Mouse (Mus musculus): ENCODE measurements around the gene Phkg1.
"Not testable (repeated sequence)": the region's sequence is repeated elsewhere in the genome, so short reads cannot be mapped to it uniquely, and the experiment has no call there.

Gene Phkg1

GRCm38 (mm10) chr5:129898449-129898848, at the start of gene Phkg1:
Gene Phkg1, minus strand, starts transcription at chr5:129898549.
- DNase-seq (ENCODE audit: low spot score): no peak

DNA sequence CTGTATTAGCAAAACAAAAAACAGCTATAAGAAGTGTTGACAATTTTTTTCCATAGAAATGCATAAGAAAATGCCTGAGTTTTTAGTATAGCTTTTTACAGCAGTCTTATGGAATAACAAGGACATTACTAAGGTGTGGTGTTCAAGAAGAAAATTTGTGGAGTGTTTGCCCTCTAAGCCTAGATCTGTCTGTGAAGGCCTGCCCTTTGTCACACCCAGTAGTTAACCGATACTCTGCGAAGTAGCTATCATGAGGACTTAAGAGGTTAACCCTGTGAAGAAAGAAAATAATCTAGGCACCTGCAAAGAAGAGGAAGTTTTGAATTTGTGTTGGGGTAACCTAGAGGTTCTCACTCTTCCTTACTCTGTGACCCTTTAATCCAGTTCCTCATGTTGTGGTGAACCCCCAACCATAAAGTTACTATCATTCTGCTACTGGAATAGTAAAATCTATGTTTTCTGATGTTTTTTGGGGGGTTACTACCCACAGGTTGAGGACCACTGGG, 49.2 kb upstream of the Phkg1 start:
- no peak for DNase-seq (ENCODE audit: low spot score)

- DNase-seq (ENCODE audit: low spot score): no peak
These were observed 45.1 kb upstream of the Phkg1 start for GRCm38 (mm10) chr5:129943402-129943801.

- DNase-seq (ENCODE audit: low spot score): peak; percentile 7
These were observed 44.0 kb upstream of the Phkg1 start for GRCm38 (mm10) chr5:129942073-129942939.

- DNase-seq (ENCODE audit: low spot score): peak; percentile 93
These were observed 43.2 kb upstream of the Phkg1 start, which contains the start of gene Vkorc1l1 for GRCm38 (mm10) chr5:129941495-129942045. Gene Vkorc1l1, plus strand, starts transcription at chr5:129941970.

GRCm38 (mm10) chr5:129940736-129941494, 42.6 kb upstream of the Phkg1 start:
- DNase-seq (ENCODE audit: low spot score): no peak

DNA sequence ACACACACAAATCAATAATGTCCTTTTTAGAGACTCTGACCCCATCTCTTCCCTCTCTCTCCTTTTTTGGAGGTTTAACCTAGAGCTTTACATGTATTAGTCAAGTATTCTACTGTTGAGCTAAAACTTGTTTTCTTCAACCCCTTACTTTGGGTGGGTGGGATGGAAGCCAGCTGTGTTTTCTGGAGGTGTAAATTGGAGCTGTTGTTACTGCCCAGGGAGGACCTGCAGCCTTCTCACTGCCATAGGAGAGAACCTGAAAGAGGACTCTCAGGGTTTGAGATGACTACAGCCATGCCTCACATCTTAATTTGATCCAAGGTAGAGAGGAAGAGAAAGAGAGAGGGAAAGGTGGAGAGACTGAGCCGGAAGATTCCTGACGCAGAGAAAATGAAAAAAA, 41.9 kb upstream of the Phkg1 start:
- no peak for DNase-seq (ENCODE audit: low spot score)

- DNase-seq (ENCODE audit: low spot score): no peak
These were observed 38.6 kb upstream of the Phkg1 start for GRCm38 (mm10) chr5:129936941-129937340.

DNA sequence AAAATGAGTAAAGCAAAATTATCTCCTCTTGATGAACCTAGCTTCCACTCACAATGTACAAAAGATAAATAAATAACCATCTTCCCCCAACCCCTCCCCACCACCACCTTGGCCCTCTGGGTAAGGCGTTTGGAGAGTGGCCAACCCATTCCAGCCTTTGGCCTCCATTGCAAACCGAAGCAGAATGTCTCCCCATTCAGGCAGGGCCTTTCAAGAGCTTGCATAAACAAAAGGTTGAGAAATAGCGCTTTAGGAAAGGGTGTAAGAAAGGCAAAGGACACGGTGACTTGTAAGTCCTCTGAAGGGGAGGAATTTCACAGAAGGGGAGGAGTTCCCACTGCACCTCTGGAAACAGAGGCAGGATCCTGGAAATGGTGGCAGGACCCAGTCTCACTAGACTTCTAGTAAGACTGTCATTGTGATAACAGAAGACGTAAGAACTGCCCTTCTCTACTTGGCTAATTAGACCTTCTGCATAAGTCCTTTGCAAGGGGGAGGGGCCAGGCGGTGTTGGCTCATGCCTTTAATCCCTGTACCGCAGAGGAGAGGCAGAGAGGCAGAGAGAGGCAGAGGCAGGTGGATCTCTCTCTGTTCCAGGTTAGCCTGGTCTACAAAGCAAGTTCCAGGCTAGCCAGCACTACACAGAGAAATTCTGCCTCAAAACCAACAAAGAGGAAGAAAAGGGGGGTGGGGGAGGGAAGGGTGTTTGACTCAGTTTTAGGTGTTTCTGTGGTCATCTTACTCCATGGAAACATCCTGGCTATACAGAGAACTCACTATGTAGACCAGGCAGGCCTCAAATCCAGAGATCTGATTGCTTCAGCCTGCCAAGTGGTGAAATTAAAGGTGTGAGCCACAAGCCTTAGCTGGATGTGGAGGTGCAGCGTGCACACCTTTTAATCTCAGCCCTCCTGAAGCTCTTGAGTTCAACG, 31.8 kb upstream of the Phkg1 start:
- DNase-seq (ENCODE audit: low spot score): no peak

DNA sequence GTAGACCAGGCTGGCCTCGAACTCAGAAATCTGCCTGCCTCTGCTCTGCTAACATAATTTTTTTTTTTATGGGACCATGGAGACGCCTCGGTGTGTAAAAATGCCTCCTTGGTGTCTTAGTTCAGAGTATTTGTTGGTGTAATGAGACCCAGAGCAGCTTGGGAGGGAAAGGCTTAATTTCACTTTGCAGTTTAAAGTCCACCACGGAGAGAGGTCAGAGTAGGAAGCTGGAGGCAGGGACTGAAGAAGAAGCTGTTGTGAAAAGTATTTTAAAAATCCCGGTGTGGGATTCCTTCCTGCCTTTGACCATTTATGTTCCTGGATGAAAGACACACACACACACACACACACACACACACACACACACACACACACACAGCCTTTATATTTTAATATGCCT, 27.6 kb upstream of the Phkg1 start:
- no peak for DNase-seq (ENCODE audit: low spot score)

- no peak for DNase-seq (ENCODE audit: low spot score)
These were observed 26.6 kb upstream of the Phkg1 start for GRCm38 (mm10) chr5:129924820-129925452.

- no peak for DNase-seq (ENCODE audit: low spot score)
These were observed 23.6 kb upstream of the Phkg1 start for GRCm38 (mm10) chr5:129921972-129922371.

GRCm38 (mm10) chr5:129919320-129919719, 21.0 kb upstream of the Phkg1 start:
- DNase-seq (ENCODE audit: low spot score): no peak

DNA sequence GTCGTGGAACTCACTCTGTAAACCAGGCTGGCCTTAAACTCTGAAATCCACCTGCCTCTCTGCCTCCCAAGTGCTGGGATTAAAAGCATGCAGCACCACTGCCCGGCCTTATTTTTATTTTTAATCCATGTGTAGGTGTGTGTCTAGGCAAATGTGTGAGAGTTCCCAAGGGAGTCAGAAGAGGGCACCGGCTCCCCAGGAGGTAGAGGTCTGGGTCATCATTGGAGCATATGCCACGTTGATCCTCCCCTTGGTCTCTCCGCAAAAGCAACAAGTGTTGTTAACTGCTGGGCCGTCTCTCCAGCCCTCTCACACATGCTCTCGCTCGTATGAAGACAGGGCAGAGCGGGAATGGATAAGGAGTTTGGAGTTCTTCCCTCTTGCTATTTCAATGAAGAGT, 20.4 kb upstream of the Phkg1 start:
- DNase-seq (ENCODE audit: low spot score): no peak

- no peak for DNase-seq (ENCODE audit: low spot score)
These were observed 19.8 kb upstream of the Phkg1 start for GRCm38 (mm10) chr5:129918065-129918651.

DNA sequence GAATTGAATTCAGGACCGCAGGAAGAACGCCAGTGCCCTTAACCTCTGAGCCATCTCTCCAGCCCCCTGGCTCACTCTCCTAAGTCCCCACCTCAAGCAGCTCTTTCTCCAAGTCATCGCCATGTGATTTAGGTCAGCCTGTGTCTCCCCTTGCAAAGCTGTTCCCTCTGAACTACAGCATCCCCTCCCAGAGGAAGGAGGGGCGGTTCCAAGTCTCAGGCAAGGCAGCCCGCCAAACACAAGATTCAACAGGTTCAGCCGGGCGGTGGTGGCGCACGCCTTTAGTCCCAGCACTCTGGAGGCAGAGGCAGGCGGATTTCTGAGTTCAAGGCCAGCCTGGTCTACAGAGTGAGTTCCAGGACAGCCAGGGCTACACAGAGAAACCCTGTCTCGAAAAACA, 17.1 kb upstream of the Phkg1 start:
- not testable (repeated sequence) for DNase-seq (ENCODE audit: low spot score)

DNA sequence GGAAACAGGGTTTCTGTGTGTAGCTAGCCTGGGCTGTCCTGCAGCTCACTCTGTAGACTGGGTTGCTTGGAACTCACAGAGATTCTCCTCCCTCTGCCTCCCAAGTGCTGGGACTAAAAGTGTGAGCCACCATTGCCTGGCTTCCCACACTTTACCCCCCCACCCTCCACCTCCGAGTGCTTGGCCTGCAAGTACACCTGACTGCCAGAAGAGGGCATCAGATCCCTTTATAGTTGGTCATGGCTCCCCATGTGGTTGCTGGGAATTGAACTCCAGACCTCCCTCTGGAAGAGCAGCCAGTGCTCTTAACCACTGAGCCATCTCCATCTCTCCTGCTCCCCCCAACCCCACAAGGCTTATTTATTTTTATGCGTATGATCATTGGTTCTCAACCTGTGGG, 15.7 kb upstream of the Phkg1 start:
- no peak for DNase-seq (ENCODE audit: low spot score)

DNA sequence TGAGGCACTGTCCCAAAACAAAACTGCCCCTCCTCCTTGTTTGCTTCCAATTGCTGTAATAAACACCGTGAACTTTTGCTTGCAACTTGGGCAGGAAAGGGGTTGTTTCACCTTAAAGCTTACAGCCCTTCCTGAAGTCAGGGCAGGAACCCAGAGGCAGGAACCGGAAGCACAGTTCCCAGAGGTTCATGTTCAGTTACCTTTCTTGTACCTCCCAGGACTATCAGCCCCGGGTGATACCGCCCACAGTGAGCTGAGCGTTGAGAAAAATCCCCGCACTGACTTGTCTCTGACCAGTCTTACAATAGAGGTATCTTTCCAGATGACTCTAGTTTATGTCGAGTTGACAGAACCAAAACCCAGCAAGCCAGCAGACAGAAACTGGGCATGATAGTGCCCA, 11.2 kb upstream of the Phkg1 start:
- DNase-seq (ENCODE audit: low spot score): no peak

DNA sequence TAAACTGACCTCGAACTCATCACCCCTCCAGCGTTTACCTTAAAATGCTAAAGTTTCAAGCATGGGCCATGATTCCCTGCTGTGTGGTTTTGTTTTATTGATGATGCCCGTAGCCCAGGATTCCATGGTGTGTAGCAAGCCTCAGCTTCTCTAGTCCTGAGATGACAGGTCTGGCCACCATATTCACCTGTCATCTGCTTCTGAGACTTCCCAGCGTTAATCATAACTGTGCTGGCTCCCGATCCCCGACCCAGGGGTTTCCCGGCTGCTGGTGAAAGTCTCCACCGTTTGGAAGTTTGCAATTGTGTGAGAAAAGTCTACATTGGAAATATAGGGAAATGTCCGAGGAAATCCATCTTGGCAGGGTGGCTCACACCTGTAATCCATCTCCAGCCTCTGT, 10.8 kb upstream of the Phkg1 start:
- no peak for DNase-seq (ENCODE audit: low spot score)

DNA sequence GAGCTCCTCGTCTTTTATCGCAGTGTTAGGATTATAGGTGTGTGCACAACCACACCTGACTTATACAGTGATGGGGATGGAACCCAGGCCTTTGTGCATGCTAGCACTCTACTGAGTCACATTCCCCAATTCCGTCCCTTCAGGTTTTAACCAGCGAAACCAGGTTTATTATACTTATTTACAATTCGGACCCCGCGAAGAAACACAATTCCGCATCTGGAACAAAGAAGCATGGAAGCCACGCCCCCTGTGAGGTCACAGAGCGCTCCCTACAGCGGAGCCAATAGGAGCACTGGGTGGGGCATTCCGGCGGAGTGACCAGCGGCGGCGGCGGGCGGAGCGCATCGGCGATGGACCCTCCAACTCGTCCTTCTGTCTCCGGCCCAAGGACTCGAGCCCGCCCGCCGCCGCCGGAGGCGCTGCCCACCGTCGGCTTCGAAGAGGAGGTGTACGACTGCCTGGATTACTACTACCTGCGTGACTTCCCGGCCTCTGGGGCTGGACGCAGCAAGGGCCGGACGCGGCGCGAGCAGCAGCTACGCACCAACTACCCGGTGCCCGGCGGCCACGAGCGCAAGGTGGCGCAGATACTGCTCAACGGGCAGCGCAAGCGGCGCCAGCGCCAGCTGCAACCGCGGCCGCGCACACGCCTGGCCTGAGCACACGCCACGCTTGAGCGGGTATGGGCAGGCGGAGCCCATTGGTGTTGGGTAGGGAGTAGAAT, 10.1 kb upstream of the Phkg1 start, which contains the start of gene Nupr1l:
Gene Nupr1l, plus strand, starts transcription at position 299 of the 724 bp plus-strand sequence.
- DNase-seq (ENCODE audit: low spot score): peak; percentile 75

All from ovary, postnatal 10 days (tissue).